Mouse (Mus musculus): Measurements from ENCODE around the gene 4930519P11Rik. TPM values are rescaled to one million over a fixed set of nuclear protein-coding genes. Genes with fewer than 3 reads are reported as not detected.

4930519P11Rik gene
- polyA plus RNA-seq, 1 experiment from 2014 or later = 0.19 TPM

DNA sequence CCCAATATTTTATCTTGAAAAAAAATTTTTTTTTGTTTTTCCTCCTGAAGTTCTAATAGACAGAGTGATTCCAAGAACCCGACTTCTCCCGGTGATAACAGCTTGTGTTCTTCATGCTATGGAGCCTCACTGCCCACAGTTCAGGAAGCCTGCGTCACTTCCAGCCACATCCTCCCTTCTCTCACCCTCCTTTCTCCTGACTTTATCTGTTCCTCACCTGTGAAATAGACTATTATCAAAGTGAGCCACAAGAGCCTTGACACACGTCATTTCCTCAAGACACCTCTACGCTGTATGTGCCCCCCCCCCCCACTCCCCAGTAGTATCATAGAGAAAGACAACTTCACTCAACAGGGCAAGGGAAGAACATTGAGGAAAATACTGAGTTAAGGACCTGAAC is 2.4 kb upstream of the 4930519P11Rik start:
- Histone ChIP-seq H3K9me3 (replicated peaks; ENCODE audit: control insufficient read depth, low read length) (no peaks in the 10 kb centered on the region), H3K4me3 (ENCODE audit: low read depth, low read length) (no peak overlapping the region), H3K4me1 (ENCODE audit: control insufficient read depth, low read depth, low read length) (peaks cover 36% of the 10 kb centered on the region), H3K4me2 (ENCODE audit: low read depth, low read length) (peak overlapping the region; percentile 94), H3K9ac (ENCODE audit: low read depth, low read length) (peak overlapping the region; percentile 3; the same call in 1 of the 2 replicates), H3K27ac (ENCODE audit: low read length) (peak overlapping the region; percentile 43; the same call in 1 of the 2 replicates), H3K36me3 (ENCODE audit: control insufficient read depth, insufficient read depth) (no peaks in the 10 kb centered on the region), H3K27me3 (ENCODE audit: control insufficient read depth, insufficient read depth, low read depth, low read length) (no peaks in the 10 kb centered on the region)
- 21% methylated on average over 5 of the region's 5 CpGs for WGBS (ENCODE audit: insufficient replicate concordance)
- no peak for ATAC-seq (ENCODE audit: low read depth)

DNA sequence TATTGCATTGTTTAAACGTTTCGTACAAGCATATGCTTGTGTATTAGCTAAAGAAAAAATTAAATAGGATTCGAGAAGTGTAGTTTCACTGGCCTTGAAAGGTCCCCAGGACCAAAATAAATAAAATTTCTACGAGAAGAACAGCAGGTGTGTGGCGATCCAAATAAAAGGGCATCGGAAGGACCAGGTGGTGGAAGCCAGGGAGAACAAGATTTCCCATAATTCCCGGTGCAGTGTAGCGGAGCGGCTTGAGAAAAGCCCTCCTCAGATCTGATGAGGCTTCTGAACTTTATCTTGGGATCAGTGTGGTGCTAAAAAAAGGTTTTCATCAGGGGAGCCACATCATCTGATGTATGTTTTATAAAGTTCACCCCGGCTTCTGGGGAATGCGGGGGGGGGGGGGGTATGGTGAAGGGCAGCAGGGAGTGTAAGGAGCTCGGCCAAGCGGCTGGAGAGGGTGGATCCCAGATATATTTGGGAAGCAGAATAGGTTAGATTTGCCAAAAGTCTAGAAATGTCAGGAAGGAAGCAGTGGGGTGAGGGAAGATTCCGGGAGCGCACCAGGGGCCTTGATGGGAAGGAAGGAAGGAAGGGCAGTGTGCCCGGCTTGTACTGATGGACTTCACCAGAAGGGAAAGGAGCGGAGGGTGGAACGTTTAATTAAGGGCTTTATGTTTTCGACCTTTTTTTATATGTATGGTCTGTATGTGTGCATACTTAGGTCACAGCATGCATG is 1.8 kb upstream of the 4930519P11Rik start:
- ATAC-seq (ENCODE audit: low read depth) = no peak
- Histone ChIP-seq H3K27ac (ENCODE audit: low read length) (peak overlapping the region; percentile 43; the same call in 1 of the 2 replicates), H3K9ac (ENCODE audit: low read depth, low read length) (peak overlapping the region; percentile 3; the same call in 1 of the 2 replicates), H3K4me1 (ENCODE audit: control insufficient read depth, low read depth, low read length) (peaks cover 38% of the 10 kb centered on the region), H3K36me3 (ENCODE audit: control insufficient read depth, insufficient read depth) (no peaks in the 10 kb centered on the region), H3K9me3 (replicated peaks; ENCODE audit: control insufficient read depth, low read length) (no peaks in the 10 kb centered on the region), H3K4me2 (ENCODE audit: low read depth, low read length) (peak overlapping the region; percentile 94), H3K4me3 (ENCODE audit: low read depth, low read length) (peak overlapping the region; percentile 24), H3K27me3 (ENCODE audit: control insufficient read depth, insufficient read depth, low read depth, low read length) (no peaks in the 10 kb centered on the region)
- WGBS (ENCODE audit: insufficient replicate concordance) = 46% methylated on average over 19 of the region's 19 CpGs

DNA sequence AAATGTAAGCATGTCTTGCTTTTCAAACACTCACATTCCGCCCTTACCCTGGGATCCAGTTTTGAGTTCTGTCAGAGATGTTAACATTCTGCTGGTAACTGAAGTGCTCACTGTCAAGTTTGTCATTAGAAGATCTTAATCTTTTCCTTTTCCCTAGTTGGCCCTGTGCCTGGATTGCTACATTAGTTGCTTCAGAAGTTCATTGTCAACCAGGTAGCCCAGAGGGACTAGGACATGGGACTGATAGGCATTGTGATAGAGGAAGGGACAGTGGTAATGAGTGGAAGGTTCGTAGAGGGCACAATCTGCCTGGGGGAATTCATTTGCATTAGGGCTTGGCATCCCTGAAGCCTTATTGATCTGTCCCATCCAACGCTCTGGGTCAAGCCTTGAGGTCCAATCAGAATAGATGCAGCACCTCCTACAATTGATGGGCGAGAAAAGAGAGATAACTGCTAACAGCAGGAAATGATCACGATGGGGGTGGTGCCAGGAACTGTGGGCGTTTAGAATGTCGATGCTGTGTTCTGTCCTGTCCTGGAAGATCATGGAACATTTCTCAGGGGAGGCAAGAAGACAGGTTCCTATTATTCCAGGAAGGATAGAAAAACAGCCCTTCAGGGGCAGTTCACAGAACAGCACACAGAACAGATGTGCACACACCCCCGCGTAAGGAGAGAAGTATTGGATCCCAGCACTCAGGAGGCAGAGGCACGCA is 4.0 kb downstream of the 4930519P11Rik start:
- peaks cover 37% of the 10 kb centered on the region for H3K4me1 ChIP-seq (ENCODE audit: control insufficient read depth, low read depth, low read length)
- H3K9ac ChIP-seq (ENCODE audit: low read depth, low read length) = no peak overlapping the region
- 39% methylated on average over 10 of the region's 10 CpGs for WGBS (ENCODE audit: insufficient replicate concordance)
- no peak for ATAC-seq (ENCODE audit: low read depth)
- H3K4me3 ChIP-seq (ENCODE audit: low read depth, low read length) = no peak overlapping the region
- H3K27ac ChIP-seq (ENCODE audit: low read length) = no peak overlapping the region
- H3K36me3 ChIP-seq (ENCODE audit: control insufficient read depth, insufficient read depth) = no peaks in the 10 kb centered on the region
- H3K9me3 ChIP-seq (replicated peaks; ENCODE audit: control insufficient read depth, low read length) = no peaks in the 10 kb centered on the region
- H3K4me2 ChIP-seq (ENCODE audit: low read depth, low read length) = no peak overlapping the region
- no peaks in the 10 kb centered on the region for H3K27me3 ChIP-seq (ENCODE audit: control insufficient read depth, insufficient read depth, low read depth, low read length)

GRCm38 (mm10) chr2:154606965-154607364 is 6.3 kb downstream of the 4930519P11Rik start:
- H3K27ac ChIP-seq (ENCODE audit: low read length) = no peak overlapping the region
- no peaks in the 10 kb centered on the region for H3K27me3 ChIP-seq (ENCODE audit: control insufficient read depth, insufficient read depth, low read depth, low read length)
- no peak overlapping the region for H3K4me3 ChIP-seq (ENCODE audit: low read depth, low read length)
- no peak for ATAC-seq (ENCODE audit: low read depth)
- WGBS (ENCODE audit: insufficient replicate concordance) = 74% methylated on average over 1 of the region's 1 CpGs
- H3K36me3 ChIP-seq (ENCODE audit: control insufficient read depth, insufficient read depth) = no peaks in the 10 kb centered on the region
- H3K4me2 ChIP-seq (ENCODE audit: low read depth, low read length) = no peak overlapping the region
- no peaks in the 10 kb centered on the region for H3K9me3 ChIP-seq (replicated peaks; ENCODE audit: control insufficient read depth, low read length)
- H3K4me1 ChIP-seq (ENCODE audit: control insufficient read depth, low read depth, low read length) = peaks cover 32% of the 10 kb centered on the region
- no peak overlapping the region for H3K9ac ChIP-seq (ENCODE audit: low read depth, low read length)

DNA sequence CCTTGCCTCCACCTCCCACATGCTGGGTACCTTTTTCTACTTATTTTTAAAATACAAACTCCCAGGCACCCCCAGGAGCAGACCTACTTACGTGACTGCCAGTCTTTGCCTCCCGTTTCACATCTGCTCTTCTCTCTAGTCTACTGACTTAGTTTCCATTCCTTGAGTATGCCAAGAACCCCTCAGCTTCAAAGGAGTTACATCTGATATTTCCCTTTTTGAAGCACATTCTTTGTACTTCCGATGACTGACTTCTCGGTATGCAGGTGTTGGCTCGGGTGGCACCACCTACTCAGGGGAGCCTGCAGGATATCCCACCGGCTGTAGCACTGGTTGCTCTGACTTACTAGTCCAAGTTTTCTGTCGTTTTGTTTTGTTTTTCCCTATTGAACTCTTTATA is 9.1 kb downstream of the 4930519P11Rik start:
- Histone ChIP-seq H3K4me3 (ENCODE audit: low read depth, low read length) (peak overlapping the region; percentile 62), H3K9ac (ENCODE audit: low read depth, low read length) (peak overlapping the region; percentile 73), H3K27ac (ENCODE audit: low read length) (peak overlapping the region; percentile 92), H3K4me2 (ENCODE audit: low read depth, low read length) (peak overlapping the region; percentile 96), H3K4me1 (ENCODE audit: control insufficient read depth, low read depth, low read length) (peaks cover 23% of the 10 kb centered on the region), H3K9me3 (replicated peaks; ENCODE audit: control insufficient read depth, low read length) (no peaks in the 10 kb centered on the region), H3K36me3 (ENCODE audit: control insufficient read depth, insufficient read depth) (no peaks in the 10 kb centered on the region), H3K27me3 (ENCODE audit: control insufficient read depth, insufficient read depth, low read depth, low read length) (no peaks in the 10 kb centered on the region)
- WGBS (ENCODE audit: insufficient replicate concordance) = 12% methylated on average over 7 of the region's 7 CpGs
- no peak for ATAC-seq (ENCODE audit: low read depth)

GRCm38 (mm10) chr2:154603638-154604153 is 9.5 kb downstream of the 4930519P11Rik start, which contains the start of gene Pxmp4:
Pxmp4 (minus strand) TSS chr2:154603708.
- ATAC-seq (ENCODE audit: low read depth) = peak; percentile 99
- 0% methylated on average over 13 of the region's 13 CpGs for WGBS (ENCODE audit: insufficient replicate concordance)

GRCm38 (mm10) chr2:154603007-154603637 is 10.1 kb downstream of the 4930519P11Rik start:
- no peaks in the 10 kb centered on the region for H3K27me3 ChIP-seq (ENCODE audit: control insufficient read depth, insufficient read depth, low read depth, low read length)
- no peak for ATAC-seq (ENCODE audit: low read depth)
- peak overlapping the region; percentile 75 for H3K4me3 ChIP-seq (ENCODE audit: low read depth, low read length)
- H3K4me2 ChIP-seq (ENCODE audit: low read depth, low read length) = peak overlapping the region; percentile 74
- peak overlapping the region; percentile 86 for H3K9ac ChIP-seq (ENCODE audit: low read depth, low read length)
- 6% methylated on average over 22 of the region's 22 CpGs for WGBS (ENCODE audit: insufficient replicate concordance)
- peaks cover 19% of the 10 kb centered on the region for H3K4me1 ChIP-seq (ENCODE audit: control insufficient read depth, low read depth, low read length)
- peak overlapping the region; percentile 89 for H3K27ac ChIP-seq (ENCODE audit: low read length)
- H3K36me3 ChIP-seq (ENCODE audit: control insufficient read depth, insufficient read depth) = no peaks in the 10 kb centered on the region
- no peaks in the 10 kb centered on the region for H3K9me3 ChIP-seq (replicated peaks; ENCODE audit: control insufficient read depth, low read length)

More at GRCm38 (mm10) chr2:154603638-154604153, 9.5 kb downstream of the 4930519P11Rik start, which contains the start of gene Pxmp4:
- Histone ChIP-seq H3K27me3 (ENCODE audit: control insufficient read depth, insufficient read depth, low read depth, low read length) (no peaks in the 10 kb centered on the region), H3K36me3 (ENCODE audit: control insufficient read depth, insufficient read depth) (no peaks in the 10 kb centered on the region), H3K4me2 (ENCODE audit: low read depth, low read length) (peak within 1 kb of the TSS; percentile 96), H3K4me3 (ENCODE audit: low read depth, low read length) (peak within 1 kb of the TSS; percentile 75), H3K4me1 (ENCODE audit: control insufficient read depth, low read depth, low read length) (peaks cover 20% of the 10 kb centered on the region), H3K9me3 (replicated peaks; ENCODE audit: control insufficient read depth, low read length) (no peaks in the 10 kb centered on the region), H3K27ac (ENCODE audit: low read length) (peak within 1 kb of the TSS; percentile 92), H3K9ac (ENCODE audit: low read depth, low read length) (peak within 1 kb of the TSS; percentile 86)

GRCm38 (mm10) chr2:154601324-154601723 is 11.9 kb downstream of the 4930519P11Rik start:
- Histone ChIP-seq H3K9ac (ENCODE audit: low read depth, low read length) (no peak overlapping the region), H3K27ac (ENCODE audit: low read length) (no peak overlapping the region), H3K4me2 (ENCODE audit: low read depth, low read length) (peak overlapping the region; percentile 1; the same call in 1 of the 2 replicates), H3K36me3 (ENCODE audit: control insufficient read depth, insufficient read depth) (no peaks in the 10 kb centered on the region), H3K9me3 (replicated peaks; ENCODE audit: control insufficient read depth, low read length) (no peaks in the 10 kb centered on the region), H3K27me3 (ENCODE audit: control insufficient read depth, insufficient read depth, low read depth, low read length) (no peaks in the 10 kb centered on the region), H3K4me3 (ENCODE audit: low read depth, low read length) (no peak overlapping the region; the same call in 1 of the 2 replicates), H3K4me1 (ENCODE audit: control insufficient read depth, low read depth, low read length) (peaks cover 19% of the 10 kb centered on the region)
- ATAC-seq (ENCODE audit: low read depth) = no peak
- WGBS (ENCODE audit: insufficient replicate concordance) = 48% methylated on average over 3 of the region's 3 CpGs
